Mouse (Mus musculus) left cerebral cortex, postnatal 10 days (tissue): ENCODE measurements at regions not wholly inside any gene's neighbourhood (a gene's known extent, or its start where the extent isn't known, plus 50 kb on each side); places are given as distances from the start of the nearest gene placed in this dataset.

Experiments
- DNase-seq, 2 experiments: peaks; one replicate each; pipeline ENCODE4 v3.0.0; 2021 to 2022; ENCODE audit warnings: low spot score in 2 of 2, mixed read lengths in 1 of 2; ENCODE audit errors: extremely low spot score in 1 of 2
- intact Hi-C: fragments of 180-260 bp; cut with DNase I; formaldehyde crosslinking; loops from one replicate; pipeline ENCODE4 v1.15.1; 2025

- DNase-seq, result no peak
- intact Hi-C loops, result no loop called here
Observed at GRCm38 (mm10) chr2:159583103-159583502, 750.9 kb downstream of the Gm826 start.

DNA sequence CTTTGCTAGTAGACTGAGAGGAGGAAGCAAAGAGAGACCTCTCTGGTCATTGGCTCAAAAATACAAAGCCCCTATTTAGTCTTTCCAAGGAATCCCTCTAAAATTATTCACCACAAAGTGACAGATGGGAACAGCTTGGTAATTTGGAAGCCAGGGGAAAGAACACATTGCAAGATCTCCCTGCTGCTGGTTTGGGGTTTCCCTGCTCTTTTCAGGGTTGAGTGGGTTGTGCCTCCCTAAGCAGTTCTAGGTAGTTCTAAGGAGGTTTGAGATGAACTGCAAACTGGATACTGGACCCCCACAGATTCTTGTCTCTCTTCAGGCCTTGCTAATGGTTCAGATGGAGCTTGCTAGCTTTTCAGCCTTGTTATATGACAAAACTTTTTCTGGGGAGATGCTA lies 749.3 kb downstream of the Gm826 start:
- intact Hi-C loops, result no loop called here
- peak in 1 of 2 experiments; percentile 27 for DNase-seq

DNA sequence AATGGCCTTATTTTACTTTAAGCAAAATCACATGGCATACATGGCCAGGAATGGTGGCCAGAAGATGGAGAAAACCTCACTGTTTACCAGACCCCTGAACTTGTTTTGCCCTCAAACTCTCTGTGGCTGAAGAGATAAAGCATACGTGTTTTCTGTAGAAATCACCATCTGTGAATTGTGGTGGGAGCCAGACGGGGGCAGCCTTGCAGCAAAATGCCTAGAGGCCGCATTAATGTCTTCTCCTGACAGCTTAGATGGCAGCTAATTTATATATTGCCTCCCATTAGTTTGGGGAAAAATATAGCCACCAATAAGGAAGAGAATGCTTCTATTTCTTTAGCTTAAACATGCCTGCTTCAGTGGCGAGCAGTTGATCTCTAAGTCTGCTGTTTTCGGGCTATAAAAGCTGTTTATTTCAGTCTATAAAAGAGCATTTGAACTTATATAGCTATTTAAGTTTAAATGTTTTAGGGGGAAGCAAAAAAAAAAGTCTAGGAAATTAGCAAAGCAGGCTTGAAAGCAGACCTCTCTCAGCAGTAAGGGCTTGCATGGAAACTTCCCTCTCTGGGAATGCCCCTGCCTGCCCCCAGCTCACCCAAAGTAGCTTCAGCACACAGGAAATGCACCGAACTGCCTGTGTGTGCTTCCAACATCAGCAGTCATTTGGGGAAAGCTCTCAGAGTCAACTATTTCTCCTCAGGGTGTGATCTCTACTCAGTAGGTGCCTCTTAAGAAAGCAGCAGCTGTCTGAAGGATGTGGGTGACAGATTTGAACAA lies 747.1 kb downstream of the Gm826 start:
- no peak for DNase-seq
- intact Hi-C loops, result no loop called here

DNA sequence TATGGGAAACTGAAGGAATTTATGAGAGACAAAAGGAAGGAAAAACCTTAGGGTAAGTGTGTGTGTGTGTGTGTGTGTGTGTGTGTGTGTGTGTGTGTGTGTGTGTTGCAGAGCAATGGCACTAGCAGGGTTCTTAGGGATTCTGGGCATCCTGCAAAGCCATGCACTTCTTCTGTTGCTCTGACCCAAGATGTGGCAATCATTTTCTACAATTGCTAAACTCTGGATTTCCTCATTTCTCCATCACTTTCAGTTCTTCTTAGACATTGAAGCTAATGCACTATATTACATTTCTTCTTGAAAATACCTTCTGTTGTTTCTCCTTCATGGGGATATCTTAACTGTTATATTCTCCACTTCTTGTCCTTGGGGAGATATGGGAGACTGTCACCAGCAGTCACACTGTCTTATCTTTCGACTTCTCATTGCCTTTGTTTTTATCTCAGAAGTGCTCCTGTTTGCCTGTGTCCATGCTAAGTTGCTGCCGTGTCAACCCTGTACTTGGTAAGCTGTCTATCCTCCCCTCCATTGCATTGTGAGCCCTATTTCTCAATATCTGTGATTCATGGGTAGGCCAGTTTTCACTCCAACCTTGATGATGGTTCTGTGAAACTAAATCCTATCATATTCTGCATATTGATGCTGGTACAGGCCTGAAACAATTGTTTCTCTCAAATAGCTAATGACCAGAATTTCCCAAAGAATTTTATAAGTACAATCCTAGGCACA lies 742.4 kb downstream of the Gm826 start:
- intact Hi-C loops, result no loop called here
- no peak for DNase-seq

GRCm38 (mm10) chr2:159592841-159593240 lies 741.1 kb downstream of the Gm826 start:
- intact Hi-C loops, result no loop called here
- DNase-seq, result no peak

- no peak for DNase-seq
- intact Hi-C loops, result no loop called here
Observed at GRCm38 (mm10) chr2:159596285-159596684, 737.7 kb downstream of the Gm826 start.

DNA sequence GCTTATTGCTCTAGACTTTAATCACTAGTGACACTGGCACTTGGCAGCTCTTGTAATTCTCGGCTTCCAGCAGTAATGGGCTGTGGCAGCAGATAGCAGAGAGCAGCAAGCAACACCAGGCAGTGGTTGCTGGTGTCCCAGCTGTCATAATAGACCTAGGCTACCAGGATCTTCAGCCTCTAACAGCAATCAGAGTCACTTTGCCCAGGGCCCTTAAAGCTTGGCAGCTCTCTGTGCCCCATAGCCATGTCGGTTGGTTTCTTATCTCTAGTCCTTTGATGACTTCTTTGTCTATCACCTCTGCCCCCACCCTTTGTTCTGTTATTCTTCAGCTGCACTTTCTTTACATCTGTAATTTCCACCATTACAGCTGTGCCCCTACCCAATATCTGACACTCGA lies 735.9 kb downstream of the Gm826 start:
- intact Hi-C loops, result no loop called here
- DNase-seq, result no peak

GRCm38 (mm10) chr2:159607191-159607590 lies 726.8 kb downstream of the Gm826 start:
- no peak for DNase-seq
- intact Hi-C loops, result no loop called here

- no peak for DNase-seq
- intact Hi-C loops, result no loop called here
Observed at GRCm38 (mm10) chr2:159610451-159610850, 723.5 kb downstream of the Gm826 start.

- intact Hi-C loops, result no loop called here
Observed at GRCm38 (mm10) chr2:159616685-159617084, 717.3 kb downstream of the Gm826 start.

GRCm38 (mm10) chr2:159621261-159621660 lies 712.7 kb downstream of the Gm826 start:
- no peak for DNase-seq
- intact Hi-C loops, result no loop called here

More at GRCm38 (mm10) chr2:159616685-159617084, 717.3 kb downstream of the Gm826 start:
- no peak for DNase-seq

DNA sequence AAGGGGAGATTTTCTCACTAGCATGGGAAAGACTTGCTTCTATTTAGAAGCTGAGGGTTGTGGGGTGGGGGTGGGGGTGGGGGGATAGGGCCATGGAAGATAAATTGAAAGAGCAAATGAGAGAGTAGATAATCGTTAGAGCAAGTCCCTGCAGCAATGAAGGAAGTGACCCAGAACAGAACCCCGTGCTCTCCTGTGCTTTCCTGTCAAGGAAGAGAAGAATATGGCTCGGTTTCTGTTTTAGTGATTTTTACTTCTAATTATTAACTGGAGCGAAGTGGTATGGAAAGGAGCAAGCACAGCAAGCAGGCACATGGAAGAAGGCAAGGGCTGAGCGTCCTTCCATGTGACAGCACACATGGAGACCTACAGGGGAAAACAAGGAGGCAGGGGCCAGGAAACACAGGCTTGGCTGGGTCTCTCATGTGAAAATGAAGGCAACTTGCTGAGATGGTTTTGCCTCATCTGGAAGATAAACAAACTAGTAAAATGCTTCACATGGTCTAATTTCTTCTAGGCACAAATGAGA lies 711.8 kb downstream of the Gm826 start:
- intact Hi-C loops, result no loop called here
- no peak for DNase-seq

- intact Hi-C loops, result no loop called here
- DNase-seq, result no peak
Observed at GRCm38 (mm10) chr2:159625306-159625705, 708.7 kb downstream of the Gm826 start.

- DNase-seq, result peak in 1 of 2 experiments; percentile 30
- intact Hi-C loops, result no loop called here
Observed at GRCm38 (mm10) chr2:159645861-159646260, 688.1 kb downstream of the Gm826 start.

DNA sequence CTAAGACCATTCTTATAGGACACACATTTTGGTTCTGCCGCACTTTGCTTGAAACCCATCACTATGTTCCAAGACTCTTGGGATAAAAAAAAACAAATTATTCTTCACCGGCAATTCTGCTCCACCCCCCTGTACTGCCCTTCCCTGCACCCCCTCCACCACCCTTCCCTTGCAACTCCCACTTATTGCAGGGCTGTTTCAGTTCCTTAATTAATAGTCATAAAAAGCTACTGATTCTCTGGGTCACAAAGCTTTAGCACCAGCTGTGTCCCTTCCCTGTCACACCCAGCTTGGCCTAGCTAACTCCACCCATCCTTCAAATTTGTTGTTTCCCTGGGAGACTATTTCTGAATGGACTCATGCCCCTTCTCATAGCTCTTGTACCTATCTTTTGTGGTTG lies 687.4 kb downstream of the Gm826 start:
- no peak for DNase-seq
- intact Hi-C loops, result no loop called here

- DNase-seq, result no peak
- intact Hi-C loops, result no loop called here
Observed at GRCm38 (mm10) chr2:159652243-159652642, 681.7 kb downstream of the Gm826 start.

- no peak for DNase-seq
- intact Hi-C loops, result no loop called here
Observed at GRCm38 (mm10) chr2:159676845-159677244, 657.1 kb downstream of the Gm826 start.

GRCm38 (mm10) chr2:159680641-159681040 lies 653.3 kb downstream of the Gm826 start:
- DNase-seq, result no peak
- intact Hi-C loops, result no loop called here

DNA sequence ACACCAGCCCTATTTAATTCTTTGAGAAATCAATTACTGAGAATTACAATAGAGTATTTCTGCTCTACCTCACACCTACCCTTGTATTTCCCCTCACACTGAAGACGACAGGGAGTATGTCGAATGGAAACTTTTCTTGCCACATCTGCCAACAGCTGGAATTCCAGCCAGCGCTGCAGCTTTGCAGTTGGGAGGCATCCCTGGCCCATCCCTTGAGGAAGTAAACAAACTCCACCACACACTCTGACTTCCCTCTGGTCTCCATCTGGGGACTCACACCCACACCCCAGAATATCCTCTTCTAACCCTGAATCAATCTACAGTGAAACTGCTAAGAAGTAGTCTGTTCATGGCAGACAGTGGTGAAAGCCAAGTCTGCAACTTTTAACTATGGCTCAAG lies 630.9 kb downstream of the Gm826 start:
- no peak for DNase-seq
- intact Hi-C loops, result no loop called here

- intact Hi-C loops, result no loop called here
- DNase-seq, result peak in 1 of 2 experiments; percentile 26
Observed at GRCm38 (mm10) chr2:159708141-159708540, 625.8 kb downstream of the Gm826 start.
